Mouse (Mus musculus) hindbrain, embryonic 16.5 days (tissue): ENCODE measurements around the gene Son. TPM values are rescaled to one million over a fixed set of nuclear protein-coding genes. Genes with fewer than 3 reads are reported as not detected.
A peak's percentile ranks its signal among the peaks of the same experiment; 100 is the strongest.

Experiments
- ATAC-seq: fragments of 200-750 bp; cut with Nextera tagmentation; 2 replicates; pipeline ENCODE4 v1.8.0; 2017; ENCODE audit warnings: moderate TSS enrichment, moderate library complexity
- H3K27ac ChIP-seq: fragments of 300-500 bp; sonication (generic); 2 replicates; pipeline ENCODE4 v1.5.1; 2014; ENCODE audit warnings: low read depth, mild to moderate bottlenecking, control low read depth, low read length, moderate library complexity
- H3K27me3 ChIP-seq: fragments of 300-500 bp; sonication (generic); replicated peaks from 2 replicates; pipeline ENCODE4 v1.6.1; 2014; ENCODE audit warnings: low read length; ENCODE audit not compliant: control insufficient read depth, insufficient read depth
- H3K36me3 ChIP-seq: fragments of 300-500 bp; sonication (generic); 2 replicates; pipeline ENCODE4 v1.6.1; 2014; ENCODE audit warnings: mild to moderate bottlenecking, low read length, moderate library complexity, mixed read lengths; ENCODE audit not compliant: control insufficient read depth, insufficient read depth
- H3K4me1 ChIP-seq: fragments of 300-500 bp; sonication (generic); 2 replicates; pipeline ENCODE4 v1.6.1; 2014; ENCODE audit warnings: low read depth, low read length; ENCODE audit not compliant: control insufficient read depth, insufficient read depth
- H3K4me2 ChIP-seq: fragments of 300-500 bp; sonication (generic); 2 replicates; pipeline ENCODE4 v1.6.1; 2014; ENCODE audit warnings: mild to moderate bottlenecking, low read length, control low read depth, moderate library complexity
- H3K4me3 ChIP-seq: fragments of 300-500 bp; sonication (generic); 2 replicates; pipeline ENCODE4 v1.5.1; 2014; ENCODE audit warnings: mild to moderate bottlenecking, low read length, control low read depth, moderate library complexity
- H3K9ac ChIP-seq: fragments of 300-500 bp; sonication (generic); 2 replicates; pipeline ENCODE4 v1.6.1; 2014; ENCODE audit warnings: low read depth, mild to moderate bottlenecking, control low read depth, low read length, moderate library complexity
- H3K9me3 ChIP-seq: fragments of 300-500 bp; sonication (generic); 2 replicates; pipeline ENCODE4 v1.6.1; 2014; ENCODE audit warnings: mild to moderate bottlenecking, low read length, moderate library complexity; ENCODE audit not compliant: control insufficient read depth
- WGBS: fragments of 180-500 bp; shearing (Covaris S2); extraction: QIAGEN DNeasy Blood & Tissue Kit; methylation state at CpG from one replicate; pipeline ENCODE4 v1.1.7; 2014; 5-methylcytosine and 5-hydroxymethylcytosine counted together
- polyA plus RNA-seq: library from polyadenylated mRNA; unstranded; fragments of >200 nt; fragmentation: Nextera tagmentation; extraction: Ambion mirVana; gene quantifications from 2 replicates; pipeline ENCODE4 v1.2.1, GENCODE M21; 2015

Son gene
- polyA plus RNA-seq, 1 experiment from 2014 or later, result 89.4 TPM

GRCm38 (mm10) chr16:91688023-91688618 lies 40.8 kb downstream of the Son start:
- Histone ChIP-seq H3K4me1 (peaks cover 13% of the 10 kb centered on the region), H3K9me3 (no peaks in the 10 kb centered on the region), H3K36me3 (peaks cover 16% of the 10 kb centered on the region; the same call in 1 of the 2 replicates), H3K4me2 (peak overlapping the region; percentile 77), H3K9ac (peak overlapping the region; percentile 97), H3K27ac (peak overlapping the region; percentile 87), H3K27me3 (no peaks in the 10 kb centered on the region), H3K4me3 (peak overlapping the region; percentile 90)
- 2% methylated on average over 38 of the region's 51 CpGs for WGBS
- ATAC-seq, result peak; percentile 51; the same call in 1 of the 2 replicates

DNA sequence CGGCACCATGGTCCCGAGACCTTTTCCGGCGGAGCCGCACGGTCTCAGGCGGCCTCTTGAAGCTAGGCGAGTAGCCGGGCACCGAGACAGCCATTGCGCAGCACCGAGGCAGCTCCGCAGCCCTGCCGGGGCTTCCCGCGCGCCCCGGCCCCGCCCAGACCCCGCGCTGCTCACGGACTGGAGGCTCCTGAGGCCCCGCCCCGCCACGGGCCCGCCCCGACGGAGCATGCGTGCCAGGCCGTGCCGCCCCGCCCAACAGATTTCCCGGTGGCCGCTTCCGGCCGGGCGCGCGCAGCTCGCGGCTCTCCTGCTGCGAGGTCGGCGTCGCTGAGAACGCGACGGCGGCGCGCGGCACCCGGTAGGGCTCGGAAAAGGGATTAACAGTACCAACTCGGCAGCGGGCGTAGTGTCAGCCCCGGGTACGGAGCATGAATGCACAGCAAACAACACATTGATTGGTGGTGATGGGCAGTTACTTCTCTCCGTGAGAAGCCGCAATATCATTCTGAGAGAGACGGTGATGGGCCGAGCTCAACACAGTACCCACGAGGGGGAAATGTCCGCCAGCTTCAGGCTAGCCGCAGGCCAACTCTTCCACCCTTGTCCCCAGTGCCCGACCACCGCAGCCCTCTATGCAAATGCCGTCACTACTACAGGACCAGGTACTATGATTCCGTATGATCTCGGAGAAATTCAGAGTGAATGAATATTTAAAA lies 41.5 kb downstream of the Son start, which contains the start of gene Donson:
Gene Donson (minus strand): TSS at position 152 of the 716 bp plus-strand sequence.
- Histone ChIP-seq H3K4me1 (peaks cover 13% of the 10 kb centered on the region), H3K4me3 (peak within 1 kb of the TSS; percentile 90), H3K4me2 (peak within 1 kb of the TSS; percentile 77), H3K27me3 (no peaks in the 10 kb centered on the region), H3K9ac (peak within 1 kb of the TSS; percentile 97), H3K9me3 (no peaks in the 10 kb centered on the region), H3K27ac (peak within 1 kb of the TSS; percentile 87), H3K36me3 (peaks cover 13% of the 10 kb centered on the region; the same call in 1 of the 2 replicates)
- ATAC-seq, result peak; percentile 99
- 1% methylated on average over 43 of the region's 71 CpGs for WGBS

DNA sequence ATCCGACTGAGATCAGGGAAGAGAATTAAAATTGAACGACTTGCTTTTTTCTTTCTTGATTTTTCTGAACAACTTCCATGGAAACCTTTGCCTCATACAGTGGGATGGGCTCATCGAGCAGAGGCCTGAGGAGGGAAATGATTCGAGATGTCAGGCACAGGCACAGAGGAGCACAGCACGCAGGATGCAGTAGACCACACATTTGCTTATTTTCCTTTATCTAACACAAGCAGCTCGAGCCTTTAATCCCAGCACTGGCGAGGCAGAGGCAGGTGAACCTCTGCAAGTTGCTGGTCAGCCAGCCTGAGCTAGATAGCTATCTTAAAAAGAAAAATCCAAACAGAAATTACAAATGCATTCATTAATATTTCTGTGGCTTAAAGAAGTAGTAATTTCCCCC lies 42.5 kb downstream of the Son start:
- no peak overlapping the region for H3K9ac ChIP-seq
- WGBS, result 46% methylated on average over 7 of the region's 7 CpGs

DNA sequence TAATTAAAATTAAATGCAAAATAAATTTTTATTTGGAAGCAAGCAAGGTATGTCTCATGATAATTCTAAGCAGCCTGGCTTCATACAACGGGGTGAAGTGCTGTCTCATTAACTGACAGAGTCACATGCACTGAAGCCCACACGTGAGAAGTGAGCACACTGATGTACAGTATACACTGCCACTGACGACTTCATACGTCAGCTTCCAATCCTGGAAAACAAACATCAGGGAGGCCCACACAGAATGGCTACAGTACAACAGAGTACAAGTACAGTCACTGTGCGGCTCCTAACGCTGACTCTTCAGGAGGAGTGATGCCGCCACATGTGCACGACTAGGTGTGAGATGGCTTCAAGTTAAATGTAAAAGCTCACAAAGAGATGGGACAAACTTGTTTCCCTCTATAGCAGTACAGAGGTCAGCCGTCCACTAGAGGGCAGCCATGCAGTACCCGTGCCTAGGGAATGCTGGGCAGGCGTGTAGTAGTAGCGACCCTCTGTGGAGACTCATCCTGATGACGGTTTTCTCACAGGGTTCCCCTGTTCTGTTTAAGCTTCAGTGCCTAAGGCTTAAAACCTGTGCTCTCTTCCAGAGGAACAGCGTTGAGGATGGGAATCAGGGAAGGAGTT lies 47.3 kb downstream of the Son start:
- H3K27me3 ChIP-seq, result no peaks in the 10 kb centered on the region
- H3K9me3 ChIP-seq, result no peaks in the 10 kb centered on the region
- H3K4me2 ChIP-seq, result no peak overlapping the region
- no peak overlapping the region for H3K27ac ChIP-seq
- 36% methylated on average over 14 of the region's 14 CpGs for WGBS
- H3K4me1 ChIP-seq, result peaks cover 3% of the 10 kb centered on the region
- no peak overlapping the region for H3K4me3 ChIP-seq
- H3K9ac ChIP-seq, result no peak overlapping the region
- ATAC-seq, result peak; percentile 94
- H3K36me3 ChIP-seq, result peaks cover 17% of the 10 kb centered on the region

More for the DNA sequence above, 42.5 kb downstream of the Son start:
- no peaks in the 10 kb centered on the region for H3K9me3 ChIP-seq
- no peak overlapping the region for H3K4me2 ChIP-seq
- H3K4me1 ChIP-seq, result peaks cover 13% of the 10 kb centered on the region
- no peak overlapping the region for H3K27ac ChIP-seq
- ATAC-seq, result no peak
- H3K36me3 ChIP-seq, result peaks cover 8% of the 10 kb centered on the region; the same call in 1 of the 2 replicates
- no peaks in the 10 kb centered on the region for H3K27me3 ChIP-seq
- H3K4me3 ChIP-seq, result no peak overlapping the region

GRCm38 (mm10) chr16:91695108-91695755 lies 47.9 kb downstream of the Son start:
- Histone ChIP-seq H3K4me3 (no peak overlapping the region), H3K4me1 (no peaks in the 10 kb centered on the region; the same call in 1 of the 2 replicates), H3K9ac (no peak overlapping the region), H3K4me2 (no peak overlapping the region), H3K27ac (no peak overlapping the region), H3K9me3 (no peaks in the 10 kb centered on the region), H3K27me3 (no peaks in the 10 kb centered on the region), H3K36me3 (peaks cover 18% of the 10 kb centered on the region)
- WGBS, result 75% methylated on average over 8 of the region's 8 CpGs
- peak; percentile 43; the same call in 1 of the 2 replicates for ATAC-seq

DNA sequence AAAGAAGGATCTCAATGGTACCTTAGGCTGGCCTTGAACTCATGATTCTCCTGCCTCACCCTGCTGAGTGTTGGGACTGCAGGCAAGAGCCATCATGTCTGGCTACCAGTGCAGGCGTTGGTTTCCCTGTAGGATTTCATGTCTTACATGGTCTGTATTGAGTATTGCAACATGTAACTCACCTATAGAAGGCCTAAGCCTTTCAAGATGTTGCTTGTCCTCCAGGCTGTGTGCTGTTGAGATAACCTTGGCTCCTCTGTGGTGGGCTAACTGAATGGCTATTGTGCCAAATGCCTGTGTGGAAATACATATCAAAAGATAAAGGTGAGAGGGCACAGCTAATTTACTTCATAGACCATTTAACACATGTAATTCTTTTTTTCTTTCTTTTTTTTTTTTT lies 51.7 kb downstream of the Son start:
- WGBS, result 88% methylated on average over 1 of the region's 1 CpGs
- H3K36me3 ChIP-seq, result peaks cover 29% of the 10 kb centered on the region
- H3K27ac ChIP-seq, result no peak overlapping the region
- H3K4me3 ChIP-seq, result no peak overlapping the region
- no peaks in the 10 kb centered on the region for H3K27me3 ChIP-seq
- ATAC-seq, result no peak
- no peak overlapping the region for H3K4me2 ChIP-seq
- no peaks in the 10 kb centered on the region; the same call in 1 of the 2 replicates for H3K4me1 ChIP-seq
- H3K9me3 ChIP-seq, result no peaks in the 10 kb centered on the region
- H3K9ac ChIP-seq, result no peak overlapping the region

DNA sequence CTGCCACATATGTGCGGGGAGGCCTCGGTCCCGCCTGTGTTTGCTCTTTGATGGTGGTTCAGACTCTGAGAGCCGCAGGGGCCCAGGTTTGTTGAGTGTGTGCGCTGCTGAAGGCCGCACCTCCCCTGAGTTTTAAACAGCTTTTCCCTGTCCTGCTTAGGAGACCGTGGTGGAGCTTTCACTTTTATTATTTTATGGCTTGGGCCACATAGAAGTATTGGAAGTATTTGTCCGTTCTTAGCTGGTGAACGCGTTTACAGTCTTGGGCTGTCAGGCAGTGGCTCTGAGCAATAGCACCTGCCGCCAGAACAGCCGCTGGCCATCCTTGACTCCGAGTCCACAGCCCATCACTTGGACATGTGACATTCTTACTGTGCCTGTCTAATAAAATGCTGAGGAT lies 54.6 kb downstream of the Son start:
- Histone ChIP-seq H3K27me3 (no peaks in the 10 kb centered on the region), H3K36me3 (peaks cover 38% of the 10 kb centered on the region), H3K4me1 (no peaks in the 10 kb centered on the region), H3K4me3 (no peak overlapping the region), H3K9ac (no peak overlapping the region), H3K27ac (no peak overlapping the region), H3K9me3 (no peaks in the 10 kb centered on the region), H3K4me2 (no peak overlapping the region)
- WGBS, result 86% methylated on average over 13 of the region's 13 CpGs
- no peak for ATAC-seq

DNA sequence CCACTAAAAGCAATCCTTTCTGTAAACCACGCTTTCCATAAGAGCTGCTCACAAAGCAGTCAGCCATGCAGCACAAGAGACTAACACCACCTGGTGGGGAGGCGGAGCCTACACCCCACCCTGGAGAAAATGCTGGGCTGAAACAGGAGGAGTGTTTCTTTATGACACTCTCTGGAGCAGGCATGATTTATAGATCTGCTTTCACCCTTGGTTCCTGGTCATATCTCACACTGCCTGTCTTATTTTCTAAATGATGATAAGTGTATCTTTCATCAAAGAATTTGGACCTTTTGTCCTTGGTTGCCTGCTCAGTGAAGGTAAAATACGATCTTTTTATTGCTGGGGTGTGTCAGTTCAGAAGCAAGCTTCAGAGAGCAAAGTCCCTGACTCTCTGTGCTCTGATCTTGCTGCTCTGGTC lies 55.5 kb downstream of the Son start:
- Histone ChIP-seq H3K4me1 (no peaks in the 10 kb centered on the region), H3K27ac (no peak overlapping the region), H3K9me3 (no peaks in the 10 kb centered on the region), H3K9ac (no peak overlapping the region), H3K4me3 (no peak overlapping the region), H3K36me3 (peaks cover 36% of the 10 kb centered on the region), H3K4me2 (no peak overlapping the region), H3K27me3 (no peaks in the 10 kb centered on the region)
- ATAC-seq, result 0 out of 2 replicates have a peak, but pooled peaks have one; percentile 40
- 52% methylated on average over 3 of the region's 3 CpGs for WGBS
